Mouse (Mus musculus) kidney, embryonic 16.5 days (tissue): ENCODE measurements at regions not wholly inside any gene's neighbourhood (a gene's known extent, or its start where the extent isn't known, plus 50 kb on each side); places are given as distances from the start of the nearest gene placed in this dataset.
"Not testable (repeated sequence)": the region's sequence is repeated elsewhere in the genome, so short reads cannot be mapped to it uniquely, and the experiment has no call there.

ENCODE experiments used
- ATAC-seq: fragments of 200-750 bp; cut with Nextera tagmentation; 2 replicates; pipeline ENCODE4 v1.8.0; 2017; ENCODE audit warnings: moderate TSS enrichment; ENCODE audit not compliant: low FRiP score, low TSS enrichment
- H3K27ac ChIP-seq: fragments of 300-500 bp; sonication (generic); 2 replicates; pipeline ENCODE4 v1.5.1; 2014; ENCODE audit warnings: low read length
- H3K27me3 ChIP-seq: fragments of 300-500 bp; sonication (generic); 2 replicates; pipeline ENCODE4 v1.6.1; 2014; ENCODE audit warnings: low read length, control low read depth, mixed read lengths; ENCODE audit not compliant: insufficient read depth
- H3K36me3 ChIP-seq: fragments of 300-500 bp; sonication (generic); 2 replicates; pipeline ENCODE4 v1.6.1; 2014; ENCODE audit warnings: low read length, control low read depth, mixed read lengths; ENCODE audit not compliant: insufficient read depth
- H3K4me1 ChIP-seq: fragments of 300-500 bp; sonication (generic); 2 replicates; pipeline ENCODE4 v1.6.1; 2014; ENCODE audit warnings: low read length, control low read depth, mixed read lengths; ENCODE audit not compliant: insufficient read depth
- H3K4me2 ChIP-seq: fragments of 300-500 bp; sonication (generic); replicated peaks from 2 replicates; pipeline ENCODE4 v1.6.1; 2014; ENCODE audit warnings: low read depth, low read length
- H3K4me3 ChIP-seq: fragments of 300-500 bp; sonication (generic); 2 replicates; pipeline ENCODE4 v1.5.1; 2014; ENCODE audit warnings: mild to moderate bottlenecking, low read length
- H3K9ac ChIP-seq: fragments of 300-500 bp; sonication (generic); replicated peaks from 2 replicates; pipeline ENCODE4 v1.6.1; 2014; ENCODE audit warnings: low read length
- H3K9me3 ChIP-seq: fragments of 300-500 bp; sonication (generic); 2 replicates; pipeline ENCODE4 v1.6.1; 2016; ENCODE audit warnings: low read length, control low read depth
- WGBS: fragments of 180-500 bp; shearing (Covaris S2); extraction: QIAGEN DNeasy Blood & Tissue Kit; methylation state at CpG from one replicate; pipeline ENCODE4 v1.1.7; 2014; 5-methylcytosine and 5-hydroxymethylcytosine counted together

DNA sequence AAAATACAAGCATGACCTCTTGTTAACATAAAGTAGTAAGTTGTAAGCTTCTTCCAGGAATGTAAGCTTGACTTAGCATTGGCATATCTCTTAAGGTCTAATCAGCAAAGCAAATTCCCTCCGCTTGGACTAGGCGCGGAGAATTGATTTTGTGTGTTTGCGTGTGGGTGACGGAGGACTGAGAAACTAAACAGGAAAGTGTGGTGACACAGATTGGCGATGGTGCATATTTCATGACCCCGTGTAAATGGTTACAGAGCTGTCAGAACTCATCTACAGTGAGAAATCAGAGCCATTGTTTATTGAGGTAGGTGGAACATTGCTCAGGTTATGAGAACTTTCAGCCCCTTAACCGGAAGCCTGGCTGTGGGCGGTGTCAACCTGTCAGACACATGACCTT lies 78.8 kb upstream of the Mocs1 start:
- H3K27me3 ChIP-seq, result no peaks in the 10 kb centered on the region
- ATAC-seq, result no peak
- H3K36me3 ChIP-seq, result no peaks in the 10 kb centered on the region
- no peaks in the 10 kb centered on the region for H3K9me3 ChIP-seq
- no peak overlapping the region for H3K4me3 ChIP-seq
- H3K4me2 ChIP-seq, result no peak overlapping the region
- 86% methylated on average over 9 of the region's 9 CpGs for WGBS
- no peaks in the 10 kb centered on the region for H3K4me1 ChIP-seq
- H3K9ac ChIP-seq, result no peak overlapping the region
- H3K27ac ChIP-seq, result no peak overlapping the region

DNA sequence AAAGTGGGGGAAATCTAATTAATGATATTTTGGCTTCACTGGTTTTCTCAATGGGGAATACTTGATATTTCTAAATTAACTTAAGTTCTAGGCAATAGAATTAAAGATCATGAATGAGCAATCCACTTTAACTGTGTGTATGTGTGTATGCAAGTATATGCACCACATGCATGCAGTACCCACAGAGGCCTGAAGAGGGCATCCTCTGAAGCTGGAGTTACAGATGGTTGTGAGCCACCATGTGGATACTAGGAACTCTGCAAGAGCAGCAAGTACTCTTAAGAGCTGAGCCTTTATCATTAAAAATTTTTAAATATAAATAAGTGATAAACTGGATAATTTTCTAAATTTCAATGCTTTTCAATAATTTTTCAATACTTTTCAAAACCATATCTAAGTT lies 69.0 kb upstream of the Mocs1 start:
- Histone ChIP-seq H3K4me3 (no peak overlapping the region), H3K9me3 (peaks cover 3% of the 10 kb centered on the region; the same call in 1 of the 2 replicates), H3K27ac (no peak overlapping the region), H3K4me1 (peaks cover 3% of the 10 kb centered on the region; the same call in 1 of the 2 replicates), H3K36me3 (no peaks in the 10 kb centered on the region), H3K27me3 (no peaks in the 10 kb centered on the region), H3K4me2 (no peak overlapping the region), H3K9ac (no peak overlapping the region)
- ATAC-seq, result no peak

DNA sequence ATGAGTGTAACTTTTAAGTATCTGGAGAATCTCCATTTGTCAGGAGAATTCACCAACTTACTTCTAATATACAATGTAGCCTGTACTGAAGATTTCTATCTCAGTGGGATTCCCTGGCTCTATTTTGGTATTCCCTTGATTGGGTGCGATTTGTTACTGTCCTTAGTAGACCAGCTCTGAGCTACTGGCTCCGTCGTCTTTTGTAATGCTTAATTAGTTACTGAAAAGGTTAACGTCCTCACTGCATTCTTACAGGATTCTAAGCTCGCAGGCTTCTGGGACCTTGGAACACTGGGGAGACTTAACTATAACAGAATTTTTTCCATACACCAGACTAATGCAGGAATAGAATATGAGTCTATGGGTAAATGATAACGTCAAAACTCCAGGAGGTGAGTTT lies 67.9 kb upstream of the Mocs1 start:
- WGBS, result 56% methylated on average over 6 of the region's 6 CpGs
- not testable (repeated sequence) for H3K4me3 ChIP-seq, H3K36me3 ChIP-seq, H3K27me3 ChIP-seq, H3K4me1 ChIP-seq, H3K27ac ChIP-seq, H3K9ac ChIP-seq, H3K4me2 ChIP-seq, ATAC-seq, H3K9me3 ChIP-seq

DNA sequence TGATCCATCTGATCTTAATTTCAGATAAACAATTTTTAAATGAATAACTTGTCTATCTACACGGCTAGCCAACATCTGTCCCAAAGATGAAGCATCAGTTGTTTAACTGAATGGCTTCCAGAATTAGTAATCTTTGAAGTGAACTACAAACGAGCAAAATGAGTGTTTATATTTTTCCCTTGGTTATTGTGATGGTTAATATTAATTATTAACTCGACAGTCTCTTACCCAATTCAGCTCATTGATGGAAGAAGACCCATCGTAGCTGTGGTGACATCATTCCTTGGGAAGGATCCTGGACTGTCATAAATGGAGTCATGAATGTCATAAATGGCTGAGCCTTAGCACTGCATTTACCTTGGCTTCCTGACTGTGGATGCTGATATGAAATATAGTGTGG lies 60.4 kb upstream of the Mocs1 start:
- 75% methylated on average over 4 of the region's 4 CpGs for WGBS
- Histone ChIP-seq H3K4me2 (no peak overlapping the region), H3K36me3 (no peaks in the 10 kb centered on the region), H3K27ac (no peak overlapping the region), H3K9ac (no peak overlapping the region), H3K4me1 (no peaks in the 10 kb centered on the region), H3K4me3 (no peak overlapping the region), H3K27me3 (no peaks in the 10 kb centered on the region), H3K9me3 (no peaks in the 10 kb centered on the region)
- no peak for ATAC-seq

DNA sequence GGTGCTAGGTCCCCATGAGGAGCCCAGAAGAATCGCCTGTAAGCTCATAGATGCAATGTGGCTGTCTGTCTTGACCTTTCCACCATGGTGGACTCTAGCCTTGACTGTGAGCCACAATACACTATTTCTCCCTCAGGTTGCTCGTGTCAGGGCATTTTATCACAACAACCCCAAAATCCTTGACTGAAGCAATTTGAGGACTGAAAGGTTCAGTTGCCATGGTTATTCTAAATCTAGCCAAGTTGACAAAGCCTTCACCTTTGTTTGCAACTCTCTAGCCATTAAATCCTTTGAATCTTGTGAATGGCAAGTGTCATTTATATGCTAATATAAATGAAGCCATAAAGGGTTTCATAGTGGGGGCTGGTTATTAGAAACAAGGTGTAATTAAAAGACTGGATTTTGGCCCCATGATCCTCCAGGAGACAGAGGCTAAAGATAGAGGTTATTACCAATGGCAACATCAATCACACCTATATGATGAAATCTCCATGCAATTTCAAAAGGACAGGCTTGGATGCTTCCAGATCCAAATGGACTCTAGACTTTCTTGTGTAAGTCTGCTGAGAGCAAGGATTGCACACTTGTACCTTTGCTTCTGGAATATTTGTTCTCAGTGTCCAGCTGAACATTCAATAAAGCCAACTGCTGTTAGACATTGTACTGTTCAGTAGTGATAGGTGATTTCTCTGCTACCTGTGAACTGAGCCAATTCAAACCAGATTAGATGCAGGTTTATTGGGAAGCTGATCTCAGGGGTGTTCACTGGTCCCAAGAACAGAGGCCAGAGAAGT lies 59.5 kb upstream of the Mocs1 start:
- Histone ChIP-seq H3K4me2 (no peak overlapping the region), H3K9ac (no peak overlapping the region), H3K36me3 (no peaks in the 10 kb centered on the region), H3K4me1 (no peaks in the 10 kb centered on the region), H3K4me3 (no peak overlapping the region), H3K9me3 (no peaks in the 10 kb centered on the region), H3K27me3 (no peaks in the 10 kb centered on the region), H3K27ac (no peak overlapping the region)
- ATAC-seq, result no peak
- 83% methylated on average over 2 of the region's 2 CpGs for WGBS

DNA sequence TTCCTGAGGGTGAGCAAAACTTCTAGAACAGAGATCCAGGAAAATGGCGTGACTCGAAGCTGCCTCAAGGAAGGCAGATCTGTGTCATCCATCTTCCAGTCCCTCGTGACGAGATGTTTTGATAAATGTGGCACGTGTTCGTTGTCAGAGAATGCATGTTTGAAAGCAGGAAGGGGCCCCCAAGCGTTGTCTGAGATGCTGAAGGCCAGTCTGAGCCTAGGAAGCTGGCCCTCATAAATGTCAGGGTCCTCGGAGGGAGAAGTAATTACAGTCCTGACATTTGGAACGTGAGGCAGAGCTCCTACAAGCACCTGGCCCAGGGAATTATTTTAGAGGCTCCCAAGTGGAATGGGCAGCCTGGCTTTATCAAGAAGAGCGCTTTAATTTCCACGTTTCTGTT lies 50.5 kb upstream of the Mocs1 start:
- Histone ChIP-seq H3K36me3 (no peaks in the 10 kb centered on the region), H3K9ac (no peak overlapping the region), H3K27ac (no peak overlapping the region), H3K27me3 (no peaks in the 10 kb centered on the region), H3K4me1 (no peaks in the 10 kb centered on the region), H3K9me3 (no peaks in the 10 kb centered on the region), H3K4me3 (no peak overlapping the region), H3K4me2 (no peak overlapping the region)
- WGBS, result 27% methylated on average over 11 of the region's 11 CpGs
- no peak for ATAC-seq
